Mouse (Mus musculus): ENCODE data around the gene Atp6v0e. TPM values are rescaled to one million over a fixed set of nuclear protein-coding genes. Genes with fewer than 3 reads are reported as not detected.

The Atp6v0e gene
- total and polyA plus RNA-seq, 3 experiments, result 190 to 422 (median 226) TPM

GRCm38 (mm10) chr17:26676252-26676615 lies 13.2 kb downstream of the Atp6v0e start:
- DNase-seq (ENCODE audit: extremely low read depth), result peak; percentile 94
- H3K27ac ChIP-seq (ENCODE audit: insufficient read depth, low read depth), result peak overlapping the region; percentile 80
- peaks cover 5 to 24% of the 10 kb centered on the region in 2 experiments; a peak in 3 of 4 replicates for H3K4me1 ChIP-seq (ENCODE audit: control insufficient read depth in 1 of 2, insufficient read depth in 2 of 2)
- TF ChIP-seq ELF1 (IDR thresholded peaks at IDR 0.05; ENCODE audit: low read depth, low read length), result peak; percentile 96
- TF ChIP-seq JUN (IDR thresholded peaks at IDR 0.05; ENCODE audit: insufficient read depth, low read depth, low read length), result no peak
- TF ChIP-seq NRF1 (IDR thresholded peaks at IDR 0.05; ENCODE audit: low read depth, low read length), result no peak
- TF ChIP-seq USF2 (conservative IDR thresholded peaks at IDR 0.05; ENCODE audit: low read depth, low read length), result peak; percentile 87
- no peak for TF ChIP-seq PAX5 (IDR thresholded peaks at IDR 0.05; ENCODE audit: low read length)
- TF ChIP-seq MXI1 (IDR thresholded peaks at IDR 0.05; ENCODE audit: low read depth, low read length), result peak; percentile 87
- TF ChIP-seq TBP (conservative IDR thresholded peaks at IDR 0.05; ENCODE audit: low read depth, low read length), result no peak
- peak; percentile 98 for TF ChIP-seq BHLHE40 (IDR thresholded peaks at IDR 0.05; ENCODE audit: low read depth, low read length)
- TF ChIP-seq SIN3A (IDR thresholded peaks at IDR 0.05; ENCODE audit: low read length), result no peak; the same call in 1 of the 2 replicates
- peak; percentile 70 for TF ChIP-seq TCF12 (IDR thresholded peaks at IDR 0.05; ENCODE audit: low read depth, low read length)
- no peak for TF ChIP-seq MAFK (IDR thresholded peaks at IDR 0.05; ENCODE audit: insufficient replicate concordance, low read length)
- TF ChIP-seq CHD1 (IDR thresholded peaks at IDR 0.05; ENCODE audit: low read depth, low read length), result 0 out of 2 replicates have a peak, but pooled peaks have one; percentile 16
- TF ChIP-seq RAD21 (IDR thresholded peaks at IDR 0.05; ENCODE audit: low read depth, low read length), result no peak
- peak; percentile 94 for TF ChIP-seq USF1 (IDR thresholded peaks at IDR 0.05; ENCODE audit: low read depth, low read length)
- TF ChIP-seq MAZ (IDR thresholded peaks at IDR 0.05; ENCODE audit: low read depth, low read length), result 0 out of 2 replicates have a peak, but pooled peaks have one; percentile 26
- TF ChIP-seq HCFC1 (IDR thresholded peaks at IDR 0.05; ENCODE audit: low read depth, low read length), result peak; percentile 63; the same call in 1 of the 2 replicates
- no peak for TF ChIP-seq GABPA (IDR thresholded peaks at IDR 0.05; ENCODE audit: insufficient replicate concordance, low read depth, low read length)
- TF ChIP-seq E2F4 (IDR thresholded peaks at IDR 0.05; ENCODE audit: insufficient replicate concordance, low read depth, low read length), result peak; percentile 47; the same call in 1 of the 2 replicates
- TF ChIP-seq ETS1 (conservative IDR thresholded peaks at IDR 0.05; ENCODE audit: low read depth, low read length), result no peak
- TF ChIP-seq NELFE (IDR thresholded peaks at IDR 0.05; ENCODE audit: low read depth, low read length), result peak; percentile 90
- peak; percentile 70 for TF ChIP-seq POLR2AphosphoS2 (IDR thresholded peaks at IDR 0.05; ENCODE audit: low read depth, low read length)
- no peak for TF ChIP-seq ZC3H11A (IDR thresholded peaks at IDR 0.05; ENCODE audit: low read depth, low read length)
- TF ChIP-seq ZMIZ1 (IDR thresholded peaks at IDR 0.05; ENCODE audit: low read depth, low read length), result peak; percentile 75
- TF ChIP-seq ZKSCAN1 (IDR thresholded peaks at IDR 0.05; ENCODE audit: borderline replicate concordance, low read depth, low read length), result no peak
- no peak for TF ChIP-seq MYC (IDR thresholded peaks at IDR 0.05; ENCODE audit: low read depth, low read length)
- TF ChIP-seq UBTF (IDR thresholded peaks at IDR 0.05; ENCODE audit: low read depth, low read length), result no peak
- peak; percentile 90 for TF ChIP-seq POLR2A (IDR thresholded peaks at IDR 0.05; ENCODE audit: low read depth, low read length)
- 0 out of 2 replicates have a peak, but pooled peaks have one; percentile 35 for TF ChIP-seq KAT2A (IDR thresholded peaks at IDR 0.05; ENCODE audit: insufficient replicate concordance, low read length)
- no peak for TF ChIP-seq CHD2 (IDR thresholded peaks at IDR 0.05; ENCODE audit: low read length)
- no peak for TF ChIP-seq SMC3 (IDR thresholded peaks at IDR 0.05; ENCODE audit: low read depth, low read length)
- TF ChIP-seq EP300 (IDR thresholded peaks at IDR 0.05; ENCODE audit: low read length), result no peak
- TF ChIP-seq CTCF (conservative IDR thresholded peaks at IDR 0.05 in 1 of 2, IDR thresholded peaks at IDR 0.05 in 1 of 2; ENCODE audit: low read depth in 2 of 2, low read length in 2 of 2), result no peak
- TF ChIP-seq MEF2A (IDR thresholded peaks at IDR 0.05; ENCODE audit: borderline replicate concordance, low read depth, low read length), result peak; percentile 63
- TF ChIP-seq MAX (IDR thresholded peaks at IDR 0.05; ENCODE audit: low read length), result peak; percentile 91
- TF ChIP-seq ZNF384 (IDR thresholded peaks at IDR 0.05; ENCODE audit: low read depth, low read length), result no peak
- TF ChIP-seq IRF4 (IDR thresholded peaks at IDR 0.05; ENCODE audit: low read depth, low read length), result 0 out of 2 replicates have a peak, but pooled peaks have one; percentile 20
- no peak for TF ChIP-seq RCOR1 (conservative IDR thresholded peaks at IDR 0.05; ENCODE audit: low read depth, low read length)
- no peak for TF ChIP-seq JUND (conservative IDR thresholded peaks at IDR 0.05; ENCODE audit: low read depth, low read length)
- H3K79me2 ChIP-seq (replicated peaks; ENCODE audit: control insufficient read depth, extremely low read depth, insufficient read depth, poor library complexity, severe bottlenecking), result peaks cover 34% of the 10 kb centered on the region
- H3K4me3 ChIP-seq (replicated peaks in 1 of 3; ENCODE audit: low read depth in 2 of 3, low read length in 2 of 3, poor library complexity in 1 of 3), result peak overlapping the region; percentile 89 to 94 (median 93)
- H3K36me3 ChIP-seq (replicated peaks in 1 of 2; ENCODE audit: control insufficient read depth in 1 of 2, insufficient read depth in 1 of 2, low read length in 1 of 2), result peaks cover 11 to 25% of the 10 kb centered on the region in 2 experiments
- H3K9me3 ChIP-seq (replicated peaks; ENCODE audit: low read length), result peaks cover 8% of the 10 kb centered on the region
- H3K4me2 ChIP-seq (ENCODE audit: insufficient read depth, low read depth, poor library complexity, severe bottlenecking), result peak overlapping the region; percentile 27; the same call in 1 of the 2 replicates
- dilution Hi-C loops (cut with MboI; ENCODE audit: extremely low pct_ligation_motif_present, extremely low pct_unique_long_range_greater_than_20kb, low sequenced_read_pairs), result no loop called here
- peak overlapping the region; percentile 68 for H3K9ac ChIP-seq (ENCODE audit: insufficient read depth, low read depth)
- no peaks in the 10 kb centered on the region for H3K27me3 ChIP-seq (replicated peaks)
- in situ Hi-C loops (cut with MboI; ENCODE audit: low pct_ligation_motif_present, low pct_unique_long_range_greater_than_20kb, low sequenced_read_pairs), result no loop called here
